Mouse (Mus musculus) testis, adult 2 months (tissue): ENCODE measurements around the gene Wdr47.

ENCODE experiments used
- CTCF ChIP-seq: fragments of 200-500 bp; IDR thresholded peaks from 2 replicates; pipeline ENCODE4 v1.5.1; 2012; ENCODE audit warnings: low read depth, mild to moderate bottlenecking, inconsistent platforms, low read length, moderate library complexity; ENCODE audit not compliant: control insufficient read depth, insufficient read depth, insufficient replicate concordance
- POLR2A ChIP-seq: fragments of 200-500 bp; IDR thresholded peaks from 2 replicates; pipeline ENCODE4 v1.6.1; 2012; ENCODE audit warnings: low read depth, mild to moderate bottlenecking, inconsistent platforms, low read length, moderate library complexity; ENCODE audit not compliant: control insufficient read depth

GRCm38 (mm10) chr3:108563309-108563708, 27.8 kb upstream of the Wdr47 start:
- no peak for TF ChIP-seq CTCF
- no peak for TF ChIP-seq POLR2A
